18 mouse cellular contexts compared by ENCODE assay signal in the genomic region with DNA sequence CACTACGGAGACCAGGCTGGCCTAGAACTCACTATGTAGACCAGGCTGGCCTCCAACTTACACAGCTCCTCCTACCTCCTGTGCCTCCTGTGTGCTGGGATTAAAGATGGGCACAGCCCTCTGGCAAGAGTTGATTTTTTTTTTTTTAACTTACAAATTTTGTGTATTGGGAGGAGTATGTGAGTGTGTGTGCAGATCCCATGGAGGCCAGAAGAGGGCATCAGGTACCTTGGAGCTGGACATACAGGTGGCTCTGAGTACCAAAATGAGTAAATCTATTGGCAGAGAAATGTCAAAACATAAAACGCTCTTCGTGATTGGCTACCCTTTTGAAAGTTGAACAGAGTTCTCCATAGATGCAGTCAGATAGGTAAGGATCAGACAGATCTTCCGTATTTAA. TPM values are rescaled to one million over a fixed set of nuclear protein-coding genes. Genes with fewer than 3 reads are reported as not detected.
A peak's percentile ranks its signal among the peaks of the same experiment; 100 is the strongest.
DNase-seq lines count a peak whose midpoint lies in the region; ATAC-seq and TF ChIP-seq lines count a peak whose summit lies in the region.
"Had no signal": no experiment of that assay in that cellular context is flagged by ENCODE, and none has a peak within 500 bp of the region (broad histone marks: within the 10 kb centered on the region; RNA-seq: fewer than 3 reads in every experiment).

No protein-coding gene starts in this region.

- no peak overlapping the region for H3K4me2 ChIP-seq in liver, embryonic 11.5 days
- H3K4me2 ChIP-seq in forebrain, embryonic 15.5 days (replicated peaks), result no peak overlapping the region
- H3K4me2 ChIP-seq: lung, embryonic 15.5 days had no signal

- H3K4me3 ChIP-seq in liver, embryonic 11.5 days (ENCODE audit: low read depth, low read length), result no peak overlapping the region
- no peak overlapping the region for H3K4me3 ChIP-seq in E14TG2a.4 (replicated peaks; ENCODE audit: low read length)
- no peak overlapping the region for H3K4me3 ChIP-seq in forebrain, embryonic 15.5 days
- H3K4me3 ChIP-seq: embryonic facial prominence, embryonic 10.5 days; lung, embryonic 15.5 days; megakaryocyte, embryonic 14.5 days had no signal

- no peaks in the 10 kb centered on the region for H3K27me3 ChIP-seq in liver, embryonic 11.5 days (replicated peaks; ENCODE audit: control insufficient read depth, insufficient read depth, low read length)
- no peaks in the 10 kb centered on the region for H3K27me3 ChIP-seq in E14TG2a.4 (ENCODE audit: insufficient read depth, low read length)
- H3K27me3 ChIP-seq in forebrain, embryonic 15.5 days, result no peaks in the 10 kb centered on the region
- H3K27me3 ChIP-seq: lung, embryonic 15.5 days had no signal

- 93% methylated on average over 4 of the region's 4 CpGs for WGBS in liver, embryonic 11.5 days
- whole genome bisulfite sequencing in forebrain, embryonic 15.5 days, result 93% methylated on average over 4 of the region's 4 CpGs

- no peaks in the 10 kb centered on the region for H3K9me3 ChIP-seq in liver, embryonic 11.5 days (ENCODE audit: control insufficient read depth, low read length)
- H3K9me3 ChIP-seq in E14TG2a.4 (ENCODE audit: low read length), result no peaks in the 10 kb centered on the region
- no peaks in the 10 kb centered on the region for H3K9me3 ChIP-seq in forebrain, embryonic 15.5 days
- H3K9me3 ChIP-seq: embryonic facial prominence, embryonic 10.5 days; lung, embryonic 15.5 days; megakaryocyte, embryonic 14.5 days had no signal

- no peak overlapping the region for H3K27ac ChIP-seq in liver, embryonic 11.5 days (ENCODE audit: low read depth, low read length)
- H3K27ac ChIP-seq in forebrain, embryonic 15.5 days (replicated peaks), result no peak overlapping the region
- H3K27ac ChIP-seq: embryonic facial prominence, embryonic 10.5 days; hindbrain, postnatal 0 days had no signal

- H3K4me1 ChIP-seq in liver, embryonic 11.5 days (replicated peaks; ENCODE audit: control insufficient read depth, insufficient read depth, low read length), result peaks cover 5% of the 10 kb centered on the region; the same call in 1 of the 2 replicates
- peaks cover 23% of the 10 kb centered on the region for H3K4me1 ChIP-seq in E14TG2a.4 (replicated peaks; ENCODE audit: low read depth, low read length)
- peaks cover 8% of the 10 kb centered on the region; the same call in 1 of the 2 replicates for H3K4me1 ChIP-seq in forebrain, embryonic 15.5 days

- H3K36me3 ChIP-seq in liver, embryonic 11.5 days (ENCODE audit: control insufficient read depth, insufficient read depth, low read length), result no peaks in the 10 kb centered on the region
- H3K36me3 ChIP-seq in E14TG2a.4 (ENCODE audit: insufficient read depth, low read length), result no peaks in the 10 kb centered on the region
- H3K36me3 ChIP-seq in forebrain, embryonic 15.5 days, result no peaks in the 10 kb centered on the region
- H3K36me3 ChIP-seq: embryonic facial prominence, embryonic 10.5 days; lung, embryonic 15.5 days had no signal

- H3K9ac ChIP-seq in liver, embryonic 11.5 days (ENCODE audit: low read depth, low read length), result no peak overlapping the region
- H3K9ac ChIP-seq in forebrain, embryonic 15.5 days (replicated peaks), result no peak overlapping the region
- H3K9ac ChIP-seq: lung, embryonic 15.5 days had no signal

- TF ChIP-seq CTCF in E14TG2a.4 (conservative IDR thresholded peaks at IDR 0.05; ENCODE audit: low read length), result peak; percentile 53

- peak; percentile 30 for DNase-seq in liver
- DNase-seq in liver, embryonic 11.5 days (ENCODE audit: low spot score), result no peak
- peak; percentile 39 for DNase-seq in MEL-GATA-1-ER (ENCODE audit: extremely low read depth, low read depth)
- DNase-seq in naive thymus-derived CD4-positive, alpha-beta T cell, adult 2 months (ENCODE audit: low read depth), result peak; percentile 34
- no peak for DNase-seq in ovary, postnatal 10 days (ENCODE audit: low spot score)
- DNase-seq: adrenal gland, adult 2 months; cerebellum, postnatal 14 days; heart, adult 18-20 months; heart, postnatal 36 days; kidney, postnatal 4 days; right cerebral cortex, adult 18-20 months; thymus, adult 2 months had no signal

- no peak for ATAC-seq in liver, embryonic 11.5 days (replicated peaks; ENCODE audit: low FRiP score)
- ATAC-seq in forebrain, embryonic 15.5 days (replicated peaks), result no peak
- ATAC-seq: hindbrain, postnatal 0 days had no signal

RNA-seq across cellular contexts. Expression of gene Agtpbp1, which starts 4.1 kb away (rescaled TPM):
- polyA plus RNA-seq in liver, embryonic 11.5 days (2014; fragmentation: Nextera tagmentation; extraction: Ambion mirVana), result 15.6 and 16.9 TPM in 2 replicates
- polyA plus RNA-seq in forebrain, embryonic 15.5 days (2015; fragmentation: Nextera tagmentation; extraction: Ambion mirVana), result 50.8 and 52.3 TPM in 2 replicates

RNA-seq across cellular contexts. Expression of gene Naa35, which starts 4.1 kb away (rescaled TPM):
- polyA plus RNA-seq in liver, embryonic 11.5 days (2014; fragmentation: Nextera tagmentation; extraction: Ambion mirVana), result 53.6 and 59.7 TPM in 2 replicates
- 157 and 161 TPM in 2 replicates for polyA plus RNA-seq in forebrain, embryonic 15.5 days (2015; fragmentation: Nextera tagmentation; extraction: Ambion mirVana)

Comparison
In these comparisons a context has a peak if more than half of its experiments do, and no peak if none do; other contexts are left out.
1. DNase-seq: peak in liver (single experiment), MEL-GATA-1-ER (single experiment) and naive thymus-derived CD4-positive, alpha-beta T cell, adult 2 months (single experiment); none in liver, embryonic 11.5 days (single experiment) and ovary, postnatal 10 days (single experiment).